Mouse (Mus musculus): ENCODE measurements around the gene Cdk7. TPM values are rescaled to one million over a fixed set of nuclear protein-coding genes. Genes with fewer than 3 reads are reported as not detected.

The Cdk7 gene
- polyA plus RNA-seq, 1 experiment from 2014 or later = 79.1 TPM

DNA sequence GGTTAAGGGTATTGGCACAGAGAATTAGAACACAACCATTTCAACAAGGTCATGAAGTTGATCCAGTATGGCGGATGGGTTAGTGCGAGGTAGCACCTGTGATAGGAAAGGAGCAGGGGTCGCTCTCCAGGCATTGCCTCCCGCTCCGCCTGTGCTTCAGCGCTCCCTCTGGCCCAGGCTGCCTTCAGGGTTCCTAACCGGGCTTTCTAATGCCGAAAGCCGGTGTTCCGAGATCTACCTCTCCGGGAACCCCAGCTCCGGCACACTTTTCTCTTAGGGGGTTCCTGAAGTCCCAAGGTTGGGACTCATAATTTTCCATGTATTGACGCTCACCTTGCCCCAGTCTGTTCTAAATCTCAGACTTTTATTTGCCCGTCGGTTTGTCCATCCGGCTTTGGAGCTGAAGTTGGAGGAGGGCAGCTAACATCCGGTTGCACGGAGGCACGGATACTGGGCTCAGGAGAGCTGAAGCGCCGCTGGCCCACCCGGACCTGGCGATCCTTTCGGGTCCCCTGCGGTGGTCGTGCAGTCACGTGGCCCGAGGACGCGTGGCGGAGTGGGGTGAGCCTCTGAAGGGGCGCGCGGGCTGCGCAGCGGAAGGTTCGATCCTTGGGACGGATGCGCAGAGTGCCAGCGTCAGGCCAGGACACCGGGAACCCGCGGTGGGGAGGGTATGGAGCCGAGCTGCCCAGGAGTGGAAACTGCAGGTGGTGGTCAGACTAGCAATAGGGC lies 61.3 kb downstream of the Cdk7 start, which contains the start of gene Ccdc125:
Ccdc125 (plus strand) TSS at position 427 of the 732 bp plus-strand sequence.
- Histone ChIP-seq H3K36me3 (0 out of 2 replicates have a peak, but pooled peaks cover 5% of the 10 kb centered on the region), H3K9ac (peak within 1 kb of the TSS; percentile 76), H3K4me3 (replicated peaks) (peak within 1 kb of the TSS; percentile 60), H3K27me3 (replicated peaks) (no peaks in the 10 kb centered on the region), H3K4me2 (replicated peaks) (peak within 1 kb of the TSS; percentile 86), H3K9me3 (no peaks in the 10 kb centered on the region), H3K27ac (peak within 1 kb of the TSS; percentile 83), H3K4me1 (replicated peaks) (0 out of 2 replicates have a peak, but pooled peaks cover 3% of the 10 kb centered on the region)
- WGBS = under 1% methylated on average over 44 of the region's 44 CpGs
- ATAC-seq = peak; percentile 86

DNA sequence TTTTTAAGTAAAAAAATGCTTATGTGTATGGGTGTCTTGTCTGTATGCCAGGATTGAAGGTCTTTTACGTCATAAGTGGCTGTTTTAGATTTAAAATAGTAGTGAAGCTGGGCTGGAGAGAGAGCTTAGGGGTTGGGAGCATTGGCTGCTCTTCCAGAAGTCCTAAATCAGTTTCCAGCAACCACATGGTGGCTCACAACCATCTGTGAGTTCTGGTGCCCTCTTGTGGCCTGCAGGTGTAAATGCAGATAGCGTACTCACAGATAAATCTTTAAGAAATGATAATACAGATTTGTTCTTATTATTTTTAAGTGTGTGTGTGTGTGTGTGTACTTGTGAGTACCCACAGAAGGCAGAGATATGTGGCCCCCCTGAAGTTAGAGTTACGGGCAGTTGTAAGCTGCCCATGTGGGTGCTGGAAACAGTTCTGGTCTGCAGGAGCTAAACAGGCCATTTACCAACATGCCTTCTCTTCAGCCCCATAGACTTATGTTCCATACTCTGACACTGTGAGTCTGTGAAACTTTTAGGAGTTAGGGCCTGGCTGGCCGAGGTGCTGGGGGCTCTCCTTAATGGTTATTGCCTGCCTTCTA lies 70.8 kb downstream of the Cdk7 start:
- ATAC-seq = peak; percentile 55
- H3K36me3 ChIP-seq = no peaks in the 10 kb centered on the region
- no peaks in the 10 kb centered on the region for H3K9me3 ChIP-seq
- H3K9ac ChIP-seq = no peak overlapping the region
- H3K27me3 ChIP-seq (replicated peaks) = no peaks in the 10 kb centered on the region
- no peaks in the 10 kb centered on the region for H3K4me1 ChIP-seq (replicated peaks)
- H3K4me3 ChIP-seq (replicated peaks) = no peak overlapping the region
- WGBS = 43% methylated on average over 4 of the region's 4 CpGs
- no peak overlapping the region for H3K27ac ChIP-seq
- no peak overlapping the region for H3K4me2 ChIP-seq (replicated peaks)

DNA sequence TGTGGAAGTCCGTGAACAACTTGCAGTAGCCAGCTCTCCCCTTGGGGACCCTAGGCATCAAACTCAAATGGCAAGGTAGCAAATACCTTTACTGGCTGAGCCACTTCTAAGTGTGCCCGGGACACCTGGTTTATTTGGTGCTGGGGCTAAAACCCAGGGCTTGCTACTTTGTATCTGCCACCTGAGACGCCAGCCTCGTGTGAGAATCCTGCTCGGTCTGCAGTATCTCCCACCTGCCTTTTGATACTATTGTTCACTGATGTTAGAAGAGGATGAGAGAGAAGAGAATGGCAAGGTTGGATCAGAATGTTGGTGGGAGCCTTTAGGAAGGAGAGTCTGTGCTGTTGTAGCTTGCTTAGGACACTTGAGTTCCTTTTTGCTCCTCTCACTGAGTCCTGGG lies 72.6 kb downstream of the Cdk7 start:
- Histone ChIP-seq H3K4me1 (replicated peaks) (no peaks in the 10 kb centered on the region), H3K27ac (no peak overlapping the region), H3K9ac (no peak overlapping the region), H3K36me3 (no peaks in the 10 kb centered on the region), H3K27me3 (replicated peaks) (no peaks in the 10 kb centered on the region), H3K4me3 (replicated peaks) (no peak overlapping the region), H3K9me3 (no peaks in the 10 kb centered on the region), H3K4me2 (replicated peaks) (no peak overlapping the region)
- WGBS = 91% methylated on average over 5 of the region's 5 CpGs
- ATAC-seq = no peak

Other genes starting within 250 kb of the Cdk7 start
- 78.8 and 79.0 TPM in 2 replicates for gene Gtf2h2, start 238.4 kb downstream of the Cdk7 start, polyA plus RNA-seq (2015; fragmentation: Nextera tagmentation; extraction: Ambion mirVana)
- 86.9 and 89.1 TPM in 2 replicates for gene Ocln, start 178.2 kb downstream of the Cdk7 start, polyA plus RNA-seq (2015; fragmentation: Nextera tagmentation; extraction: Ambion mirVana)
- gene Marveld2, start 114.0 kb downstream of the Cdk7 start, polyA plus RNA-seq (2015; fragmentation: Nextera tagmentation; extraction: Ambion mirVana) = 27.3 and 27.4 TPM in 2 replicates
- 258 and 271 TPM in 2 replicates for gene Ak6, start 80.0 kb downstream of the Cdk7 start, polyA plus RNA-seq (2015; fragmentation: Nextera tagmentation; extraction: Ambion mirVana)
- gene Rad17, start 79.9 kb downstream of the Cdk7 start, polyA plus RNA-seq (2015; fragmentation: Nextera tagmentation; extraction: Ambion mirVana) = 17.1 and 19.3 TPM in 2 replicates
- gene Taf9, start 79.4 kb downstream of the Cdk7 start, polyA plus RNA-seq (2015; fragmentation: Nextera tagmentation; extraction: Ambion mirVana) = 5.7 and 9.1 TPM in 2 replicates
- 6.9 and 7.3 TPM in 2 replicates for gene Ccdc125, start 61.2 kb downstream of the Cdk7 start, polyA plus RNA-seq (2015; fragmentation: Nextera tagmentation; extraction: Ambion mirVana)
- gene Mrps36, start 13.7 kb upstream of the Cdk7 start, polyA plus RNA-seq (2015; fragmentation: Nextera tagmentation; extraction: Ambion mirVana) = 253 and 271 TPM in 2 replicates
- 30.8 and 31.4 TPM in 2 replicates for gene Cenph, start 45.0 kb upstream of the Cdk7 start, polyA plus RNA-seq (2015; fragmentation: Nextera tagmentation; extraction: Ambion mirVana)
- 204 and 217 TPM in 2 replicates for gene Ccnb1, start 55.6 kb upstream of the Cdk7 start, polyA plus RNA-seq (2015; fragmentation: Nextera tagmentation; extraction: Ambion mirVana)
- 68.7 and 68.9 TPM in 2 replicates for gene Slc30a5, start 102.5 kb upstream of the Cdk7 start, polyA plus RNA-seq (2015; fragmentation: Nextera tagmentation; extraction: Ambion mirVana)